18 mouse cellular contexts compared by ENCODE assay signal in the genomic region with DNA sequence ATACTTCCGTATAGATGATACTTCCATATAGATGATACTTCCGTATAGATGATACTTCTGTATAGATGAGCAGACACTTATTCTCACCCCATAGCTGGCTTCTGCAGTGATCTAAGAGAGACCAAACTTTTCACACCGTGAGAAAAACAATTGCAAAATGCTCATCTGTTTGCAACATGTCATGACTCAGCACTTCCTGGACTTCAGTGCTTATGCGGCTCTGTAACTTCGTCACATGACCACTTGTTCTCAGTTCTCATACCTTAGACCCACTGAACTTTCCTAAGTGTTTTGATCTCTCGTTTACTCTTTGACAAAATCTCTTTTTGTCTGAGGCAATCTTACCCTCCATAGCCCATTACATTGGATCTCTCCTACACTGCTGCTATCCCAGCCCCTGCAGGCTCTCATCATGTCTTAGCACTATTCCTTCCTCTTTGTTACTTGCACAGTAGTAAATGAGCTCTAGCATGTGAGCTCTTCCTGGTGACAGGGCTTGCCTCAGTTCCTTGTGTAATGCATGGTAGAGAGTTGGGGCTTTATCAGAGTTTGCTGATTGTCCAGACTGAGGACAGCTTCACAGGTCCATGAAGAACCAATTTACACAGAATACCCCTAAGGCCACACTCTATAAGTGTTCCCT.
DNase-seq lines count a peak whose midpoint lies in the region; ATAC-seq lines count a peak whose summit lies in the region.
"Had no signal": no experiment of that assay in that cellular context is flagged by ENCODE, and none has a peak within 500 bp of the region (broad histone marks: within the 10 kb centered on the region; RNA-seq: fewer than 3 reads in every experiment).

No protein-coding gene starts in this region.

- peak; percentile 82 for DNase-seq in heart, adult 11 months
- DNase-seq in heart, adult 8-10 months (ENCODE audit: low spot score): no peak
- DNase-seq in 416B (ENCODE audit: low read depth): peak; percentile 76
- DNase-seq in right cerebral cortex, postnatal 25 days: no peak
- no peak for DNase-seq in forebrain, embryonic 10.5 days (ENCODE audit: extremely low spot score, low spot score)
- no peak for DNase-seq in right cerebral cortex, adult 2 months (ENCODE audit: low spot score in 2 of 2)
- DNase-seq: cerebellum, adult 9-10 months; gastrocnemius, postnatal 25 days; kidney, adult 18-20 months; kidney, postnatal 4 days; right cerebral cortex, postnatal 14 days; thymus, adult 2 months had no signal

- H3K9me3 ChIP-seq in forebrain, embryonic 10.5 days: no peaks in the 10 kb centered on the region
- H3K9me3 ChIP-seq: heart, embryonic 13.5 days; hindbrain, embryonic 10.5 days; limb, embryonic 13.5 days had no signal

- H3K27me3 ChIP-seq in forebrain, embryonic 10.5 days (ENCODE audit: poor library complexity, severe bottlenecking): no peaks in the 10 kb centered on the region
- H3K27me3 ChIP-seq: heart, embryonic 13.5 days; limb, embryonic 13.5 days had no signal

- WGBS in forebrain, embryonic 10.5 days: 90% methylated on average over 6 of the region's 6 CpGs

- H3K4me3 ChIP-seq in forebrain, embryonic 10.5 days: no peak overlapping the region
- H3K4me3 ChIP-seq: heart, embryonic 13.5 days; hindbrain, embryonic 10.5 days; limb, embryonic 13.5 days had no signal

- H3K27ac ChIP-seq in forebrain, embryonic 10.5 days: no peak overlapping the region
- H3K27ac ChIP-seq: heart, embryonic 13.5 days; hindbrain, embryonic 10.5 days; limb, embryonic 13.5 days had no signal

- H3K4me1 ChIP-seq in forebrain, embryonic 10.5 days: peaks cover 13% of the 10 kb centered on the region

- H3K36me3 ChIP-seq in forebrain, embryonic 10.5 days (replicated peaks): no peaks in the 10 kb centered on the region
- H3K36me3 ChIP-seq: heart, embryonic 13.5 days; hindbrain, embryonic 10.5 days; limb, embryonic 13.5 days had no signal

- peak; percentile 80 for ATAC-seq in common myeloid progenitor, adult 5-6 weeks (replicated peaks; ENCODE audit: low read depth, poor library complexity, severe bottlenecking)
- peak; percentile 85 for ATAC-seq in megakaryocyte, adult 5-6 weeks (ENCODE audit: poor library complexity, severe bottlenecking)
- ATAC-seq: activated CD4-positive, CD25-positive, alpha-beta regulatory T cell, adult 4 months had no signal

Comparison
In these comparisons a context has a peak if more than half of its experiments do, and no peak if none do; other contexts are left out.
1. DNase-seq: peak in heart, adult 11 months (single experiment) and 416B (single experiment); none in heart, adult 8-10 months (single experiment), right cerebral cortex, postnatal 25 days (single experiment), forebrain, embryonic 10.5 days (single experiment) and right cerebral cortex, adult 2 months (0 of 2).